Mouse (Mus musculus): Measurements from ENCODE around the gene Rtf1.

DNA sequence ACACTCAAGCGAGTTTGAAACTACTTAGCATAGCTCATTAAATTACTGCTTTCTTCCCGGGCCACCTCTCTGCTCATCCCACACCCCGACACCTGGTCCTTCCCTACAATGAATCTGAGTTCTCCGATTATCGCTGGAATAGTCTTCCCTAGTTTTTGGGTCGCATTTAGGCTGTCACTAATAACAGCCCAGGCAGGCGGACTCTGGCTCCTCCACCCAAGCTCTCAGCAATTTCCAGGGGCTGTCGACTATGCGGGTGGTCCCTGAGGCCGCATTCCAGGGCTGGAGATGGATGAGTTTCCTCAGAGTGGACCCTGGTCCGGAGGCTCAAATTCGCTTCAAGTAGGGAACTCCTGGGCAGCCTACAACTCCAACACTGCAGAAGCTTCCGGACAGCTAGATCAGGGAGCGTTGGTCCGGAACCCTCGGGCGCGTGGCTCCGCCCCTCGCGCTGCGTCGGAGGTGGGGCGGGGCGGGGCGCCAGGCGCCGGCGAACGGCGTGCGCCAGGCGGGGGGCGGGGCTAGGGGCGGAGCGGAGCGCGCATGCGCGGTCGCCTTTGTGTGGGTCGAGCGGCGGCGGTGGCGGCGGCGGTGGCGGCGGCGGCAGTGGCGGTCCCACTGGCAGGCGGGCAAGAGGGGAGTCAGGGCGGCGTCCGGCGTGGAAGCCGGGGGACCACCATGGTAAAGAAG, at the start of gene Rtf1:
- TF ChIP-seq CTCF (IDR thresholded peaks at IDR 0.05; ENCODE audit: insufficient read depth, low read length) (no peak), POLR2A (IDR thresholded peaks at IDR 0.05; ENCODE audit: borderline replicate concordance, extremely low read depth, low read depth, low read length) (peak; percentile 83; the same call in 1 of the 2 replicates)

Data from lung, adult 2 months (tissue).